Mouse (Mus musculus): Measurements from ENCODE around the gene Olfr615. TPM values are rescaled to one million over a fixed set of nuclear protein-coding genes. Genes with fewer than 3 reads are reported as not detected.

Olfr615 gene
- polyA plus RNA-seq, 1 experiment: not detected

GRCm38 (mm10) chr7:103612434-103612833 is 56.6 kb downstream of the Olfr615 start, which contains the start of gene Olfr620:
Gene Olfr620 (minus strand): TSS chr7:103612534.
- Histone ChIP-seq H3K4me2 (ENCODE audit: low read depth) (no peak within 1 kb of the TSS), H3K4me3 (no peak within 1 kb of the TSS), H3K27me3 (ENCODE audit: control insufficient read depth, insufficient read depth, insufficient read length) (no peaks in the 10 kb centered on the region), H3K36me3 (ENCODE audit: control insufficient read depth, insufficient read depth) (no peaks in the 10 kb centered on the region), H3K79me2 (ENCODE audit: control insufficient read depth, insufficient read depth) (no peaks in the 10 kb centered on the region), H3ac (ENCODE audit: control insufficient read depth, insufficient read length) (no peak within 1 kb of the TSS)
- no peak for TF ChIP-seq SRF (IDR thresholded peaks at IDR 0.05; ENCODE audit: control insufficient read depth, insufficient read length, low read depth)
- no peak for TF ChIP-seq USF1 (IDR thresholded peaks at IDR 0.05; ENCODE audit: low read depth)
- no peak for TF ChIP-seq MYOG (IDR thresholded peaks at IDR 0.05; ENCODE audit: control insufficient read depth in 1 of 3, insufficient read depth in 1 of 3, insufficient read length in 2 of 3, low read depth in 2 of 3)
- no peak for TF ChIP-seq TCF3 (IDR thresholded peaks at IDR 0.05; ENCODE audit: insufficient read length, low read depth)
- TF ChIP-seq CEBPB (IDR thresholded peaks at IDR 0.05; ENCODE audit: insufficient read depth, poor library complexity, severe bottlenecking): no peak
- TF ChIP-seq E2F4 (IDR thresholded peaks at IDR 0.05; ENCODE audit: insufficient read depth): no peak
- TF ChIP-seq MAX (IDR thresholded peaks at IDR 0.05; ENCODE audit: low read depth): no peak
- no peak for TF ChIP-seq POLR2AphosphoS2 (IDR thresholded peaks at IDR 0.05; ENCODE audit: insufficient read length, low read depth)

Other genes with a start within 250 kb of the Olfr615 start
- gene Olfr597, start 239.8 kb upstream of the Olfr615 start, polyA plus RNA-seq (2012; fragmentation: generic; extraction: Trizol): not detected
- gene Olfr598, start 232.5 kb upstream of the Olfr615 start, polyA plus RNA-seq (2012; fragmentation: generic; extraction: Trizol): not detected
- gene Olfr599, start 220.2 kb upstream of the Olfr615 start, polyA plus RNA-seq (2012; fragmentation: generic; extraction: Trizol): not detected
- not detected for gene Olfr600, start 206.4 kb upstream of the Olfr615 start, polyA plus RNA-seq (2012; fragmentation: generic; extraction: Trizol)
- not detected for gene Olfr601, start 193.4 kb upstream of the Olfr615 start, polyA plus RNA-seq (2012; fragmentation: generic; extraction: Trizol)
- not detected for gene Olfr603, start 169.9 kb upstream of the Olfr615 start, polyA plus RNA-seq (2012; fragmentation: generic; extraction: Trizol)
- gene Usp17lc, start 141.0 kb upstream of the Olfr615 start, polyA plus RNA-seq (2012; fragmentation: generic; extraction: Trizol): not detected
- not detected for gene Olfr605, start 110.6 kb upstream of the Olfr615 start, polyA plus RNA-seq (2012; fragmentation: generic; extraction: Trizol)
- not detected for gene Olfr606, start 107.0 kb upstream of the Olfr615 start, polyA plus RNA-seq (2012; fragmentation: generic; extraction: Trizol)
- gene Olfr607, start 91.9 kb upstream of the Olfr615 start, polyA plus RNA-seq (2012; fragmentation: generic; extraction: Trizol): not detected
- not detected for gene Olfr608, start 86.2 kb upstream of the Olfr615 start, polyA plus RNA-seq (2012; fragmentation: generic; extraction: Trizol)
- gene Olfr609, start 58.0 kb upstream of the Olfr615 start, polyA plus RNA-seq (2012; fragmentation: generic; extraction: Trizol): not detected
- not detected for gene Olfr610, start 44.0 kb upstream of the Olfr615 start, polyA plus RNA-seq (2012; fragmentation: generic; extraction: Trizol)
- not detected for gene Olfr611, start 35.2 kb upstream of the Olfr615 start, polyA plus RNA-seq (2012; fragmentation: generic; extraction: Trizol)
- not detected for gene Olfr612, start 13.4 kb upstream of the Olfr615 start, polyA plus RNA-seq (2012; fragmentation: generic; extraction: Trizol)
- gene Olfr613, start 8.0 kb upstream of the Olfr615 start, polyA plus RNA-seq (2012; fragmentation: generic; extraction: Trizol): not detected
- not detected for gene Olfr616, start 13.1 kb downstream of the Olfr615 start, polyA plus RNA-seq (2012; fragmentation: generic; extraction: Trizol)
- not detected for gene Olfr617, start 17.0 kb downstream of the Olfr615 start, polyA plus RNA-seq (2012; fragmentation: generic; extraction: Trizol)
- gene Olfr618, start 34.0 kb downstream of the Olfr615 start, polyA plus RNA-seq (2012; fragmentation: generic; extraction: Trizol): not detected
- gene Olfr619, start 44.5 kb downstream of the Olfr615 start, polyA plus RNA-seq (2012; fragmentation: generic; extraction: Trizol): not detected
- not detected for gene Olfr620, start 56.5 kb downstream of the Olfr615 start, polyA plus RNA-seq (2012; fragmentation: generic; extraction: Trizol)
- not detected for gene Olfr622, start 86.6 kb downstream of the Olfr615 start, polyA plus RNA-seq (2012; fragmentation: generic; extraction: Trizol)
- not detected for gene Olfr623, start 107.6 kb downstream of the Olfr615 start, polyA plus RNA-seq (2012; fragmentation: generic; extraction: Trizol)
- not detected for gene Olfr624, start 115.1 kb downstream of the Olfr615 start, polyA plus RNA-seq (2012; fragmentation: generic; extraction: Trizol)
- gene Olfr625-ps1, start 126.6 kb downstream of the Olfr615 start, polyA plus RNA-seq (2012; fragmentation: generic; extraction: Trizol): not detected
- gene Olfr243, start 158.6 kb downstream of the Olfr615 start, polyA plus RNA-seq (2012; fragmentation: generic; extraction: Trizol): not detected
- not detected for gene Olfr628, start 174.3 kb downstream of the Olfr615 start, polyA plus RNA-seq (2012; fragmentation: generic; extraction: Trizol)
- gene Olfr629, start 188.9 kb downstream of the Olfr615 start, polyA plus RNA-seq (2012; fragmentation: generic; extraction: Trizol): not detected
- not detected for gene Olfr630, start 201.3 kb downstream of the Olfr615 start, polyA plus RNA-seq (2012; fragmentation: generic; extraction: Trizol)
- gene Olfr69, start 215.5 kb downstream of the Olfr615 start, polyA plus RNA-seq (2012; fragmentation: generic; extraction: Trizol): not detected
- not detected for gene Olfr68, start 223.6 kb downstream of the Olfr615 start, polyA plus RNA-seq (2012; fragmentation: generic; extraction: Trizol)
- gene Olfr67, start 235.7 kb downstream of the Olfr615 start, polyA plus RNA-seq (2012; fragmentation: generic; extraction: Trizol): not detected

Measured in myocyte (in vitro differentiated cells).